Comparison of ENCODE assay signal across 8 mouse cellular contexts in genomic region chr5:136929073-136929472, GRCm38 (mm10). TPM values are rescaled to one million over a fixed set of nuclear protein-coding genes. Genes with fewer than 3 reads are reported as not detected.
DNase-seq lines count a peak whose midpoint lies in the region; ATAC-seq and TF ChIP-seq lines count a peak whose summit lies in the region.

No protein-coding gene starts in this region.

- H3K4me1 ChIP-seq in G1E (ENCODE audit: insufficient read depth, low read depth, low read length) = peaks cover 3% of the 10 kb centered on the region; the same call in 1 of the 2 replicates
- no peaks in the 10 kb centered on the region for H3K4me1 ChIP-seq in forebrain, postnatal 0 days (ENCODE audit: insufficient read depth)
- no peaks in the 10 kb centered on the region for H3K4me1 ChIP-seq in lung, adult 2 months (ENCODE audit: control insufficient read depth, insufficient read depth, low read length)

- WGBS in forebrain, postnatal 0 days = 20% methylated on average over 4 of the region's 4 CpGs
- WGBS in lung, adult 2 months = 18% methylated on average over 4 of the region's 4 CpGs

- no peak overlapping the region for H3K9ac ChIP-seq in forebrain, postnatal 0 days

- H3K9me3 ChIP-seq in G1E (replicated peaks) = no peaks in the 10 kb centered on the region
- H3K9me3 ChIP-seq in forebrain, postnatal 0 days (ENCODE audit: low read length) = no peaks in the 10 kb centered on the region

- H3K36me3 ChIP-seq in G1E (replicated peaks) = peaks cover 93% of the 10 kb centered on the region
- peaks cover 4% of the 10 kb centered on the region; the same call in 1 of the 2 replicates for H3K36me3 ChIP-seq in forebrain, postnatal 0 days (ENCODE audit: insufficient read depth)

- no peak overlapping the region for H3K4me3 ChIP-seq in G1E (ENCODE audit: low read depth, low read length)
- H3K4me3 ChIP-seq in forebrain, postnatal 0 days (ENCODE audit: low read depth, low read length) = no peak overlapping the region
- H3K4me3 ChIP-seq in lung, adult 2 months (replicated peaks; ENCODE audit: extremely low read depth, low read depth, low read length) = no peak overlapping the region

- peak; percentile 47 for DNase-seq in G1E (ENCODE audit: low spot score)
- DNase-seq in cerebellum, adult 18-20 months = peak; percentile 79 to 80
- DNase-seq in forebrain, postnatal 0 days = peak; percentile 92
- DNase-seq in heart, postnatal 4 days = peak; percentile 92
- DNase-seq in layer of hippocampus, adult 18-20 months (ENCODE audit: low spot score in 2 of 2) = peak; percentile 71 to 92
- peak; percentile 81 for DNase-seq in lung, adult 2 months
- DNase-seq in ovary, adult 18-20 months (ENCODE audit: low spot score) = peak; percentile 46
- DNase-seq in thymus, adult 18-20 months = peak; percentile 25 to 56

- no peak for TF ChIP-seq POLR2A in lung, adult 2 months (IDR thresholded peaks at IDR 0.05; ENCODE audit: borderline replicate concordance, extremely low read depth, low read depth, low read length)

- no peak overlapping the region for H3K4me2 ChIP-seq in forebrain, postnatal 0 days (ENCODE audit: low read depth)

- peak; percentile 93 for TF ChIP-seq CTCF in G1E (IDR thresholded peaks at IDR 0.05; ENCODE audit: low read depth, low read length)
- peak; percentile 97 for TF ChIP-seq CTCF in forebrain, postnatal 0 days (IDR thresholded peaks at IDR 0.05; ENCODE audit: low read depth)
- TF ChIP-seq CTCF in lung, adult 2 months (IDR thresholded peaks at IDR 0.05; ENCODE audit: insufficient read depth, low read length) = peak; percentile 62

- no peak for ATAC-seq in G1E (ENCODE audit: extremely low read depth, insufficient number of reproducible peaks, low FRiP score, poor library complexity, severe bottlenecking)
- ATAC-seq in forebrain, postnatal 0 days = peak; percentile 90

- H3K27ac ChIP-seq in forebrain, postnatal 0 days (ENCODE audit: low read depth, low read length) = no peak overlapping the region

- H3K27me3 ChIP-seq in G1E (ENCODE audit: insufficient read depth, low read length) = no peaks in the 10 kb centered on the region
- H3K27me3 ChIP-seq in forebrain, postnatal 0 days (ENCODE audit: insufficient read depth, low read length) = no peaks in the 10 kb centered on the region

RNA-seq across cellular contexts. Expression of gene Ift22, which starts 21.1 kb away (rescaled TPM):
- total RNA-seq in G1E (2014; fragmentation: Nextera tagmentation) (10.5 and 16.6 TPM in 2 replicates), G1E (2017) (5.6 and 6.1 TPM in 2 replicates)
- 3.9 and 6.5 TPM in 2 replicates for polyA plus RNA-seq in G1E (2012)
- 30.7 and 35.9 TPM in 2 replicates for total RNA-seq in forebrain, postnatal 0 days (2014; rRNA removed)
- 125 and 134 TPM in 2 replicates for polyA plus RNA-seq in forebrain, postnatal 0 days (2015; fragmentation: Nextera tagmentation; extraction: Ambion mirVana)
- total RNA-seq in heart, postnatal 4 days (2021) = 10 to 100 TPM; 14.2 to 14.3 TPM
- 10 to 100 TPM; 85.7 to 88.0 TPM for total RNA-seq in layer of hippocampus, adult 18-20 months (2021)
- 10.8 and 13.4 TPM in 2 replicates for polyA plus RNA-seq in lung, adult 2 months (2012; rRNA removed)

RNA-seq across cellular contexts. Expression of gene Fis1, which starts 24.0 kb away (rescaled TPM):
- total RNA-seq in G1E (2014; fragmentation: Nextera tagmentation) (143 and 157 TPM in 2 replicates), G1E (2017) (152 and 170 TPM in 2 replicates)
- 439 and 593 TPM in 2 replicates for polyA plus RNA-seq in G1E (2012)
- 221 and 299 TPM in 2 replicates for total RNA-seq in forebrain, postnatal 0 days (2014; rRNA removed)
- polyA plus RNA-seq in forebrain, postnatal 0 days (2015; fragmentation: Nextera tagmentation; extraction: Ambion mirVana) = 377 and 441 TPM in 2 replicates
- total RNA-seq in heart, postnatal 4 days (2021) = 100 to 1,000 TPM; 177 to 180 TPM
- 100 to 1,000 TPM; 237 to 255 TPM for total RNA-seq in layer of hippocampus, adult 18-20 months (2021)
- polyA plus RNA-seq in lung, adult 2 months (2012; rRNA removed) = 203 and 217 TPM in 2 replicates

RNA-seq across cellular contexts. Expression of gene Cldn15, which starts 37.3 kb away (rescaled TPM):
- total RNA-seq in G1E (2014; fragmentation: Nextera tagmentation) = 1.6 TPM in 1 of 2 replicates, not detected in the other
- total RNA-seq in G1E (2017) = 0.05 TPM in 1 of 2 replicates, not detected in the other
- 0.08 and 0.13 TPM in 2 replicates for polyA plus RNA-seq in G1E (2012)
- total RNA-seq in forebrain, postnatal 0 days (2014; rRNA removed) = 0.33 and 0.38 TPM in 2 replicates
- polyA plus RNA-seq in forebrain, postnatal 0 days (2015; fragmentation: Nextera tagmentation; extraction: Ambion mirVana) = 0.13 and 0.15 TPM in 2 replicates
- 1 to 10 TPM; 4.7 to 6.8 TPM for total RNA-seq in heart, postnatal 4 days (2021)
- under 1 TPM in 1 of 2 experiments, not detected in 1; 0.61 TPM for total RNA-seq in layer of hippocampus, adult 18-20 months (2021)
- 20.6 and 27.6 TPM in 2 replicates for polyA plus RNA-seq in lung, adult 2 months (2012; rRNA removed)

RNA-seq across cellular contexts. Expression of gene Col26a1, which starts 46.1 kb away (rescaled TPM):
- not detected in 2 replicates for total RNA-seq in G1E (2014; fragmentation: Nextera tagmentation)
- 0.23 and 0.38 TPM in 2 replicates for total RNA-seq in G1E (2017)
- polyA plus RNA-seq in G1E (2012) = not detected in 2 replicates
- total RNA-seq in forebrain, postnatal 0 days (2014; rRNA removed) = 39.9 and 43.7 TPM in 2 replicates
- polyA plus RNA-seq in forebrain, postnatal 0 days (2015; fragmentation: Nextera tagmentation; extraction: Ambion mirVana) = 24.3 and 27.1 TPM in 2 replicates
- total RNA-seq in heart, postnatal 4 days (2021) = 10 to 100 TPM; 10.7 to 11.4 TPM
- 1 to 10 TPM; 1.8 to 2.7 TPM for total RNA-seq in layer of hippocampus, adult 18-20 months (2021)
- 1.5 and 2.0 TPM in 2 replicates for polyA plus RNA-seq in lung, adult 2 months (2012; rRNA removed)

RNA-seq across cellular contexts. Expression of gene Plod3, which starts 57.7 kb away (rescaled TPM):
- 21.4 and 39.8 TPM in 2 replicates for total RNA-seq in G1E (2014; fragmentation: Nextera tagmentation)
- 19.7 and 20.7 TPM in 2 replicates for total RNA-seq in G1E (2017)
- 33.1 and 33.9 TPM in 2 replicates for polyA plus RNA-seq in G1E (2012)
- total RNA-seq in forebrain, postnatal 0 days (2014; rRNA removed) = 46.6 and 55.2 TPM in 2 replicates
- 18.2 and 21.7 TPM in 2 replicates for polyA plus RNA-seq in forebrain, postnatal 0 days (2015; fragmentation: Nextera tagmentation; extraction: Ambion mirVana)
- total RNA-seq in heart, postnatal 4 days (2021) = 10 to 100 TPM; 46.9 to 51.8 TPM
- 10 to 100 TPM; 38.5 to 43.1 TPM for total RNA-seq in layer of hippocampus, adult 18-20 months (2021)
- 84.8 and 85.6 TPM in 2 replicates for polyA plus RNA-seq in lung, adult 2 months (2012; rRNA removed)

Comparison
In these comparisons a context has a peak if more than half of its experiments do, and no peak if none do; other contexts are left out.
1. DNase-seq: peak in every context shown above with its lines; median percentile 92 in forebrain, postnatal 0 days; 92 in heart, postnatal 4 days; 82 in layer of hippocampus, adult 18-20 months; 81 in lung, adult 2 months; 80 in cerebellum, adult 18-20 months; 47 in G1E; 46 in ovary, adult 18-20 months; 40 in thymus, adult 18-20 months.